Mouse (Mus musculus): ENCODE data around the gene Bcor.

Gene Bcor

DNA sequence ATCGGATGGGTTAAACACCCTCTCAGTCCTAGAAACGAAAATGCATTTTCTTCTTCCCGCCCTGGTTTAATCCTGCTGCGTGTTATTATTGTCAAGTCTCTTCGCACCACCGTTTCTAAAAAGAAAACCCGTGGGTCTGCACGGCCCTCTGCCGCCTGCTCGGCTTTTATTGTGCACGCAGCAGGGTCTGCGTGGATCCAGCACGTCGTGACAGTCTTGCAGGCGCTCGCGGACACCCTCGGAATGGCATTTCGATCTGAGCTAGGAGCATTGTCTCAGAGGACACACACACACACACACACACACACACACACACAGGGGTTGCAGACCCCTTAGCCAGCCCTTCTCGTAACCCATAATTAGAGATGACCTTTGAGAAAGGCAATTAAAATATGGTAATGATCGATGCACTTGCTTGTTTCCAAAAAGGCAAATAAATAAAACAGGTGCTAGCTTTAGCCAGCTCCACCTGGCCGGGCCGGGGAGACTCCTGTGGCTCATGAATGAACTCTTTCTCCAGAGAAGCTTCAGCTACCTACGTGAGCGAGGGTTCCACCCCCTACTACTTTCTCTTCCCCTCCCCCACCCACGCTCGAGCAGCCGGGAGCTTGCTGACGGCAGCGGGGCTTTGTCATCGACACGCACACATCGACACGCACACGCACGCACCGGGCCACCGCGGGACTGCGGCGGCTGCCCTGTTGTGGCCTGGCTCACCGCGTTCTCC lies 8.7 kb downstream of the Bcor start:
- no peak for DNase-seq (ENCODE audit: low spot score in 2 of 2)

DNA sequence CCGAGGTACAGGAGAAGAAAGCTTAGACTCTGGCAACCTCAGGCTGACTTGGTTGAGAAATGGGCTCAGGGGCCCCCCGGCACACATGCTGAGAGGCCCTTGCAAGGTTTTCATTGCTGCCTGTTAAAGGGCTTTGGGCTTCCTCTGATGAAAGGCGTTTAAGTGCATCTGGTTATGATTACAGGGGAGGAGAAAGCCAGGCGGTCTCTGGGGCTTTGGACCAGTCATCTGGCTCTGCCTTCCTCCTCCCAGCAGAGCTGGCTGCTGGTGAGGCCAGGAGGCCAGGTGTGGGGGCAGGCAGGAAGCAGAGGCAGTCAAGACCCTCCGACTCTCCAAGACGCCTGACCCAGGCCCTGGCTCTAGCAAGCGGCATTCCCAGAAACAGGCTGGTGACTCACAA lies 9.7 kb downstream of the Bcor start:
- DNase-seq (ENCODE audit: low spot score in 2 of 2), result no peak

DNA sequence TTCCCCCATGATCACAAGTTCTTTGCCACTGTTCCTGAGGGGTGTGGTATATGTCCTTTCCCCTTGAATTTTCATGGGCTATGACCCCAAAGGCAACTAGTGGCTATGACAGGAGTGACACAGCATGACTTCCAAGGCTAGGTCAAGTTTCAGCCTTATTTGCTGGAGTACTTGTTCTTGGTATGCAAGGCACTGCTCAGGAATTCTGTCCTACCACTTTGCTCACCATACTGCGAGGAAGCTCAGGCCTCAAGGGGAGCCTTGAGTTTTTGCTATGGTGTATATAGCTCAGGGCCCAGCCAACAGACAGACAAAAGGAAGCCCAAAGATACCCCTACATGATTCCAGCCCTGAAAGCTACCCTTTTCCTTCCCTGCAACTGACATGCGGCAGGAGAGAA lies 13.9 kb downstream of the Bcor start:
- DNase-seq (ENCODE audit: low spot score in 2 of 2), result no peak

DNA sequence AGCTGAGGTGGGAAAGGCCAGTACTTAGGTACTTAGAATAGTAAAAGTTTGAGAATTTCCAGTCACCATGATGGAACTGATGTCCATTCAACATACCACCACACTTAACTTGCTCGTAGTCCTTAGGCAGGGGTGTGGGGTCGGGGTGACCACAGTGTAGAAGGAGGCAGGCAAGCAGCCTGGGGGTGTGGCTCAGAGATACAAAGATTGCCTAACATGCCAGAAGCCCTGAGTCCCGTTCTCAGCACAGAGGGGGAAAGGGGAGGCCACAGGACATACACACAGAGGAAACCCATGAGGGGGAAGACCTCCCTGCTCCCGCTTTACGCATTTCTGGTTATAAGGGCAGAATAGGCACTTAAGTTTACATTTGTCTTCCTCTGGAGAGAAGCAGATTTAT lies 17.3 kb downstream of the Bcor start:
- DNase-seq (ENCODE audit: low spot score in 2 of 2), result no peak

DNA sequence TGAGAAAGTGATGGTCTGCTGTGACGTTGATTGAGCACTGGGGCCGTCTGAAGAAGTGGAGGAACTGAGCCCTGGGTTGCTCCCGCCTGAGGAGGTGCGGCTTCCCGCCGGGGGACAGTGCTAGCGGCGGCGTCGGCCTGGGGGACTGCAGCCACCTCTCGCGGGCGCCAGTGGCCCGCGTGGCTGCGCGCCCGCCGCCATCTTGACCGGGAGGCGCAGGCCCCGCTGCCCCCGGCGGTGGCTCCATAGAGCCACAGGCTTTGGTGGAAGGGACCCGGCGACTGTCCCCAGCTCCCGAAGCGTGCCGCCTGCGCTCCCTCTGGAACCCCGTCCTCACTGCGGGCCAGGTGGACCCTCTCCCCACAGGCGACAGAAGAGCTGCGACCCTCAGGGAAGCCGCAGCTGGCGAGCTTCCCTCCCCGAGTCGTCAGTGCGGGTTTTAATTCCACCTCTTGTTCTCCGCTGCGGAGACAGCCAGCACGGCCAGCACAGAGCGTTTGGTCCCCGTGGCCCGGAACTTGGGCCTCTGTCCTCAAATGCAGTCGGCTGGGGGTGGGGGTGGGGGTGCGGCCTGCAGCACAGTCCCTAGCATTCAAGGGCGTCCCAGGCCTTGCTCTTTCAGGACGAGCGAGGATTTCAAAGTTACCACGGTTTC lies 19.9 kb downstream of the Bcor start:
- no peak for DNase-seq (ENCODE audit: low spot score in 2 of 2)

DNA sequence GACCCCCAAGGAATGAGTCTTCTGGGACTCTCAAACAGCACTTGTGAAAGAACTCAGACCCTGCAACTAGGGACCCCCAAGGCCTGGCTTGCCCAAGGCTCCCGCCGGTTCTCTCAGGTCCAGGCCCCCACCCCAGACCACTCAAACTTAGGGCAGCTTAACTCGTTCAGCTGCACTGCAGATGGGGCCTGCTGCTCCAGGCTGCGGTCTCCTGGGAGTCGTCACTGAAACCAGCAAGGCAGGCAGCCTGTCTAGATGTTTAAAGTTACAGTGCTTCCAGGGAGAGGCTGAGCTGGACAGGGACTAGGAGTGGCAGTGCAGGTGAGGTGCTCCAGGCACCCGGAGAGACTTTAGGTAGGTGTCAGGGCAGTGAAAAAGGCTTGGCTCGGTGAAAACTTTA lies 21.9 kb downstream of the Bcor start:
- no peak for DNase-seq (ENCODE audit: low spot score in 2 of 2)

DNA sequence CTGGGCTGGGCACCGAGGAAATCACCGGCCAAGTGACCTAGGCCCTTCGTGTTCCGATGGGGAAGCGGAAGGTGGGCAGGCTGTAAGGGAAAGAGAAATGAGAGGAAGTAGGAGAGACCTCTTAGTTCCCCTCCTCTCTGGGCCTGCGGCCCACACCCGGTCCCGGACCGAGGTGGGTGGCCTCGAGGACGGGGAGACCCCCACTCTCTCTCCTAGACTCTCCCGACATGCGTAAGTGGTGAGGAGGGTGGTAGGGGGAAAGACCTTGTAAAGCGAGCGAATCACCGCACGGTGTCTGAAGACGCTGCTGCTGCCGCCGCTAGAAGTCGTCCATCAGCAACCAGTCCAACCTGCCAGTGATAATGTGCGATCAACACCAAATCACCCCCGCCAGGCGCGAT lies 23.0 kb downstream of the Bcor start:
- no peak for DNase-seq (ENCODE audit: low spot score in 2 of 2)

DNA sequence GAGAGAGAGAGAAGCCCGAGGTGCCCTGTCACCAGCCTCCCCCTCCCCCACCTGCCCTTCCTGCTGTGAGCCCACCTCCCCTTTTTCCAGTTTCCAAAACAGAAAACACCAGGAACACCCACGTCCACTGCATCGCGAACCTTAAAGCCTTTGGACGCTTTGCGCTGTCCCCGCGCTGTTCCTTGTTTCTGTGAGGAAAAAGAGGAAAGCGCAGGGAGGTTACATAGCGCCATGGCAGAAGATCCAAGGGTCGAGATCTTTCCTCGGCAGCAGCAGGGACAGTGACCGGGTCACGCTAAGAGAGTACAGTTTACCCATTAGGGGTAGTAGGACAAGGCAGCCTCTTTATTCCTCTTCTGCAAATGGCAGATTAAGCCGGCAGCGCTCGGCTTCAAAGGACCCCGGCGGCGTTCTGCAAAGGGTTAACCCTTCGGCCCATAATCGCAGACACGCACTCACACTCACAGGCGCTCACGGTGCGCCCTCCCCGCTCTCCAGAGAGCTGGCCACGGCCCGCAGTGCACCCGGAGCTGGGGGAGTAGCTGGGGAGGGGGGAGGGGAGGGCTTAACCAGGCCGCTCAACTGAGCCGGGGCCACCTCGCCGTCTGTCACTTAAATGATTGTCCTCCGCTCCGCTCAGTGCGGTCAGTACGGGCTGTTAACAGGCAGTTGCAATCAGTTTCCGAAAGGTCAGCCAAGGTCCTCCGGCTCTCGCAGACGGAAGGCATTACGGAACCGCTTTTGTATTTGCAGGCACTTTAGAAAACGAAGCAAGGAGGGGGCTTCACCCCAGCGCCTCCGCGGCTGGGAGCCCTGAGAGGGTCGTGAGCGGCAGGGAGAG lies 23.7 kb downstream of the Bcor start:
- DNase-seq (ENCODE audit: low spot score in 2 of 2), result no peak

DNA sequence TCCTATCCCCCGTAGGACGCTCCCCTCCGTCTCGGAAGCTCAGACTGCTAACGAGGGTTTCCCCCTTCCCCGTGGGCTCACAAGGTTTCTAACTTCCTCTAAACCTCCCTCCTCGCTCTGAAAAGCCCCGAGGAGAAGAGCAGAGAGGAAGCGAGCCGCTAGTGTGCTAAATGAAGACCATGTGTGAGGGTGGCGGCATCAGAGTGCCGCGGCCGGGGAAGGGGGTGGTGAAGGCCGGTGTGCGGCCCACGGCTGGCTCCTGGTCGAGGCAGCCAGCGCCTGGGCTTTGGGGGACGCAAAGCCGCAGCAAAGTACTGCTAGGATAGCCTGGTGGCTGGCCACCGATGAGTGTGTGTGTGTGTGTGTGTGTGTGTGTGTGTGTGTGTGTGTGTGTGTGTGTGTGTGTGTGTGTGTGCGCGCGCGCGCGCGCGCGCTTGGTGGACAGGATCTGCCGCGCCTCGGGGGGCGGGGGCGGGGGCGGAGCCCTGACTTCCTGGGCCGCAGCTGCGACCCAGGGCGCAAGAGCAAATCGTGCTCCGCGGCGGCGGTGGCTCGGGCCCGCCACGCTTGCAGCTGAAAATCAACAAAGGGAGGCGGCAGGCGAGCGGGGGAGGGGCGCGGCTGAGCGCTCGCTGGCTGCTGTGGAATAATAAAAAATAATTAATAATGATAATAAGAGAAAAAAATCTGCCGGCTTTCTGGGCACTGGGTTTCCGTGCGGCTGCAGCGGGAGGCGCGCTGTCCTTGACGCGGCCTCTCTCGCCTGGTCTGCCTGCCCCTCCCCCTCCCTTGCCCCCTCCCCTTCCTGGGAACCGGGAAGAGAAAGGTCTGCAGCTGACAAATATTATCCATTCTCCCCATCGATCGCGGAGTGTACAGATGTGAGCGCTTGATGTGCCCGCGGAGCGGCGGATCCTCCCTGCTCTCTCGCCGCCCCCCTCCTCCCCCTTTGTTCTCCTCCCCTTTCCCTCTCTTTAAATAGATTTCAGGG lies 24.7 kb downstream of the Bcor start:
- DNase-seq (ENCODE audit: low spot score in 2 of 2), result no peak

DNA sequence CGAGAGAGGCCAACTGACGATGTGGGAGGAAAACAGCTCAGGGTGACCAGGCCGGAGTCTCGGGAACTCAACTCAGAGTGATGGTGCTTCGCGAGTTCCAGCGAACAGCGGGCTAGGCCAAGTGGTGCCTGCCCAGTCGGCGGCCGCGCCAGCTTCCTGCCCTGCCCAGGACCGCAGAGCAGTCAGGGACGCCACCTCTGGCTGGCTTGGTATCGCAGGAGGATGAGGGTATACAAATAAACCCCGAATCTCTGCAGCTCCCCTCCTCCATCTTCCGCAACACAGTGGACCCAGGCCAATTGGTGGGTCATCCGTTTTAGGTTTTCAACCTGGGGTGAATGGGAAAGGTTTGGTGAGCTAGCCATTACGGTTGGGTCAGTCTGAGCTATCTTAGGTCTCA lies 25.6 kb downstream of the Bcor start:
- DNase-seq (ENCODE audit: low spot score in 2 of 2), result no peak

DNA sequence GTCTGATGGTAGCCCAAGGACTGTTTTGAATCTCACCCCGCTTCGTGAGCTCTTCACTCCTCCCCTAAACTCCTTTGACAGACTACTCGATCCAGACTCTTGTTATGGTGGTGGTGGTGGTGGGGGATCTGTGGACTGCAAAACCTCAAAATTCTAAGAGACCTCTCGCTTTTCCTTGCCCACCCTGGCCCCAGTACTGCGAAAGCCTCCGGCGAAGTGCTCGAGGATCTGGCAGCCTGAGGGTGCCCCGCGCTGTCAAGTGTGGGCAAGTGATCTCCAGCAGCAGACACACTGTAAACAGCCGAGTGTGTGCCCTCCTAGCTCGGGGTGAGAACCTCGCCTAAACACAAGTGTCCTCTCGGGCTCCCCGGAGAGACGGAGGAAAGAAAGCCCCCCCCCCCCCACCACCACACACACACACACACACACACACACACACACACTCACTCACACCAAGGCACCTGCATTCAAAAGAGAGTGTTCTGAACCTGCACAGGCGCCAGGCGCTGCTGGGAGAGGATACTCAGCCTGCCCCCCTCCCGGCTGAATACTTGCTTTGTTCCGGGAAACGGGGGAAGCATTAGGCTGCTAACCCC lies 26.2 kb downstream of the Bcor start:
- DNase-seq (ENCODE audit: low spot score in 2 of 2), result no peak

DNA sequence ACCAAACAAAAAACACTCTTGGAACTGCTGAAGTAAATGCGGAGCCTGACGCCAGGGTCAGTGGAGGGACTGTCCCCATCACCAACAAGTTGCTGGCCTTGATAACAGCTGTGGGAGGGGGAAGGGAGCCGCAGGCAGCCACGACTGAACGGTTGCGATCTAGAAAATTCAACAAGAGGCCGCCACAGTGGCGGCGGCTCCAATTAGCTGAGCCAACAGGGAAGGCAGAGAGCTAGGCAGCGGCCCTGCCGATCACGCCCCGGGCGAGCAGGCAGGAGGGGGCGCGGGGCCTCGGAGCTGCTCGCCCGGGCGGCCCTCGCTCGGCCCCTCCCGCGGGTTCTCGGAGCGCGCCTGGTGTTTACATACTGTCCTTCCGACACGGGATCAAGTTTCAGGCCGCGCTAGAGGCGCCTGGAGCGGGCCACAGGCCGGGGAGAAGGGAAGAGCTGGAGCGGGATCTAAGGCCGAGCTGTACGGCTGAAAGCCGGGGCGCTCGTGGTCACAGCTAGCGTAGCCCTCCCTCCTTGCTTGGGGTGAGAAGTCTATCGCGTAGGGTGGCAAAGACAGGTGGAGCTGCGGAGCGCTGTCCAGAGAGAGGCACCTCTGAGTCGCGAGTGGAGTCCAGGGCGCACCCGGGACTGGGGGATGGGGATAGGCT lies 26.8 kb downstream of the Bcor start:
- DNase-seq (ENCODE audit: low spot score in 2 of 2), result no peak

DNA sequence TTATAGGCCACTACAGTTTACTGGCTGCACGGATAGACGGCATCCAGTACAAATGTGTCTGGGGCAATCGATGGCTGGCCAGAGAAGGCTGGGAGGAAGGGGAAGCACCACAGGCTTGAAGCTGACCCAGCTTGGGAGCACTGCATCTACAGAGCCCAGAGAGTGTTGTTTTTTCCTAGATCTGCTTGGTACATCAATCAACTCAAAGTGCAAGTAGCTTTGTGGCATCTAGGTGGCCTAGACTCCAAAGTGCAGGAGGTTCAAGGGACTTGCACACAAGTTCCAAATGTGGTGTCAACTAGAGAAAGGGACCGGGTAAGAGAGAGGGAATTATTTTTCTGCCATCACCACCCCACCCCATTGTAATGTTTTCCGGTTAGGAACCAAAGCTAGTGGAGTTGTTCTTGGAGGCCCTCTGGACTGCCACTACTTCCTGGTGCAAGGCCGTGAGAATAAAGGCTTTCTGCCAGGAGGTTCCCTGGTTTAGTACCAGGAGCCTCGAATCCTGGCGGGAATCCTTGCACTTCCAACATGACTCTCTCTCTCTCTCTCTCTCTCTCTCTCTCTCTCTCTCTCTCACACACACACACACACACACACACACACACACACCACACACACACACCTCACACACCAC lies 27.5 kb downstream of the Bcor start:
- DNase-seq (ENCODE audit: low spot score in 2 of 2), result no peak

DNA sequence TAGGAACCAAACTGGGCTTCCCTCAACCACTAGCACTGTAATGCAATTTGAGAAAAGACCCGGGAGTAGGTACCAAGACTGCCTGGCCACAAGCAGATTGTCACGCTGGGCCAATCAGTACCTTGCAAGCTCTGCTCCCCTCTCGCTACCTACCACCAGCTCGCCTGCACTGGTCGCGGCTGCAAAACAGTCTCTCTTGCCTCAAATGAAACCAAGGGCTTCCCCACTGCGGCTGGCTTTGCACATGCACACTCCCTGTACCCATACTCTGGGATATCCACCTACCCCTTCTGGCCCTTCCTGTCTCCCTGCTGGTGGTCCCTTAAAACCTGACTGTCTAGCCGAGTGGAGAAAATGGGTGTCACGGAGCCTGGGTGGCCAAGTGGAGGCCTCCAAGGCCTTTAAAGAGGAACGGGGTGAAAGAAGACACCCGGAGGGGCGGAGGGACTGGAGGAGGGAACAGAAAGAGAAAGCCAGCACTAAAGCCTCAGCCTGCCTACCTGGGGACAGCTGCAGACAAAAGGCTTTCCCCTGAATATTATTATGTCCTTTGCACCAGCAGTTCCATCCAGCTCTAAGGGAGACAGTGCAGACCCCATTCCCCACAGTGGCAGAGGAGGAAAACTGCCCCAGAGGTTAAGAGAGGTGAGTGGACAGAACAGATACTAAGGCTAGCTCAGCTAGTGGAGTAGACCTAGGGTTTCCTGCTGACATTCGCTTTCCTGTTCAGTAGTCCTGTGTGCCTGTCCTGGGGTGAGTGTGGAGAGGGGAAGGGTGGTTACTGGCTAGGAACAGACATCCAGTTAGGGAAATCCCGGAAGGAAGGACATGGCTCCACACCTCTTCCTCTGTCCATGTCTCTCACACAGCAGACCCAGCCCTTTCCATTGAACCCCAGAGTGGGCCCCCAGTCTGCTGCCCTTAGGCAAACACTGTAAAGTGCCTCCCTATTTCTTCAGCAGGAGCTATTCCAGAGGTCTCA lies 30.0 kb downstream of the Bcor start:
- DNase-seq (ENCODE audit: low spot score in 2 of 2), result no peak

DNA sequence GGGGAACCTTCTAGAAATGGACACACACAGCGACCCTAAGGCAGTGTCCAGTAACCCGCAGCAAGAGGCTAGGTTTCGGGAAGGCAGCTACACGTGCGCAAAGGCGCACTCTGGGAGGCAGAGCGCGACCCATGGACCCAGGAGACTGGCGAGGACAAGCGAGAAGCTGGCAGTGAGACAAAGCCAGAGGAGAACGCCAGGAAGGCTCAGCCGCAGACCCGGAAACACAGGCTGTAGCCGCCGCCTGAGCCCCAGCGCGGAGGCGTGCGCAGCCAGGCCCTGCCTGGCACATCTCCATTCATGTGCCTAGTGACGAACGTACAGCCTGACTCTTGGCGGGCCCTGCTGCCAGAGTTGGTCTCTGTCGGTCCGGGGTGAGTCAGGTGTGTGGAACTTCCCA lies 30.9 kb downstream of the Bcor start:
- no peak for DNase-seq (ENCODE audit: low spot score in 2 of 2)

DNA sequence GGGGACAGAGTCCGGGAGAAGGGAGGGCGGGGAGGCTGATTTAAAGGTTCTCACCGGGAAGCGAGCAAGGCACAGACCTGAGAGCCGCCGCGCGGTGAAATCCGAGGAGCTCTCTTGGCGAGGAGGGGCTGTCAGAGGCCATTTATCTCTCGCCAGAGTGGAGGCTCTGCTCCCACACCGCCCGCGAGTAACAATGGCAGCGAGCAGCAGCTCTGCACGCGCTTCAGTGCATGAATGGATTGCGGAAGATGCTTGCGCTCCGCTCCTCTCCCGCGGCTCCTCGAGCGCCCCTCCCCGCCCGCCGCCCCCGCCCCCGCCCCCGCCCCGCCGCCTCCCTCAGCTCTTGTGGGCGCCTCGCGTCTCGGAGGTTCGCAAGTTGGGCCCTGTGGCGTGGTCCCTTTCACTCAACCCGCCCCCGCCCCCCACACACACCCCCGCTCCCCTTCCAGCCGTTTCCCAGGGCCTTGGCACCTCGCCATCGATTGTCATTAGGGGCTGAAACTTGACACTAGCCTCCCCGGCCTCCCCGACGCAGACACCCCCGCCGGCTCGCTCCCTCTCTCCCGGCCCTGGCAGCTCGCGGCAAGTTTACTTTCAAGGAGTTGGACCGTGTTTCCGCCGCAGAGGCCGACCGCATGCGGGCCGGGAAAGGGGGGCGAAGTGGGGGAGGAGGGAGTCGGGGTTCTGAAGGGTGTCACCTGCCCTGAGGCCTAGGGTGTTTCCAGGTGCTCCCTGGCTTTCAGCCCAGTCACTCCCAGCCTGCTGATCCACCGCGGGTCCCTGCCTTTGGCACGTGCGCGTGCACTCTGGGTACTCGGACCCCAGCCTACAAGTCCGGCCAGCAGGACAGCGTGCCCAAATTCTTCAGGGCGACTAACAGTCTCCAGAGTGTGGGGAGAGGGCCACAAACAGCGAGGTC lies 31.7 kb downstream of the Bcor start:
- DNase-seq (ENCODE audit: low spot score in 2 of 2), result no peak

DNA sequence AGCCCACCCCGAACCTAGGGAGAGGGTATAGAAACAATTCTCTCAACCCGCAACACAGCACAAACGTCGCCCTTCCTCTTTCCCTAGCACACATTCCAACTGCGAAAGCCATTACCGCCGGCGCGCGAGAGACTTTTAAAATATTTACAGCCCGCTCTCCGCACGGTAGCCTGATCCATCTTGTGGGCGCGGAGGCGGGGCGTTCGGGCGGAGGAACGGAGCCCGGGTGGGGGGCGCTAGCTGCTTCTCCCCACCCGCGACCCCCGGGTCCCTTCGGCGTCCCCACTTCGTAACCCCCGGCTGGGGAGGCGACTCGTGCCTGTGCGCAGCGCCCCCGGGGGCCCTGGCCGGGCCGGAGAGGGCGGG lies 32.4 kb downstream of the Bcor start:
- DNase-seq (ENCODE audit: low spot score in 2 of 2), result no peak

DNA sequence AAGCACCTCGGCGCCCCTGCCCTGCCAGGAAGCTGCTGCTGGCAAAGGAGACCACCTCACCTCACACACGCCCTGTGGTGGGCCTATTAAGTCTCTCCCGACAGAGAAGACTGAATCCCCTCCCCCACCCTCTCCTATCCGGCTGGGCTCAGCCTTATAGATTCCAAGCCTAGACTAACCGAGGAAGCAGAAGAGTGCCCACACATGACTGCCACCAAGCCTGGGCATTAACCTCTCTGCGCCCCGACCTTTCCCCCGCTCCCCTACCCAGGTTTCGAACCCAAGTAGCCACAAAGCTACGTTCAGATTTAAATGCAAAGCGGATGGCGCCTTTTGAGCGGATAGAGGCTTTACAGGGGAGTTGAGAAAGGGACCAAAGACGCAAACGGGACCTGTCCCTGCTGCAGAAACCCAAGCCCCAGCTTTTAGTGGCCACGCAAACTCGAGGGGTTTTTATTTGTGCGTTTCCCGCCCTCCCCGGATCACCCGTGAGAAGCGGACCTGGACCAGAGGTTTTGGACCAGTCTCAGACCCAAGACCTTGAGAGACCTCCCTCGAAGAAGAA lies 33.0 kb downstream of the Bcor start:
- DNase-seq (ENCODE audit: low spot score in 2 of 2), result no peak

Data from frontal cortex, postnatal 14 days (tissue).